Mouse (Mus musculus): ENCODE data around the gene Hlf.

DNA sequence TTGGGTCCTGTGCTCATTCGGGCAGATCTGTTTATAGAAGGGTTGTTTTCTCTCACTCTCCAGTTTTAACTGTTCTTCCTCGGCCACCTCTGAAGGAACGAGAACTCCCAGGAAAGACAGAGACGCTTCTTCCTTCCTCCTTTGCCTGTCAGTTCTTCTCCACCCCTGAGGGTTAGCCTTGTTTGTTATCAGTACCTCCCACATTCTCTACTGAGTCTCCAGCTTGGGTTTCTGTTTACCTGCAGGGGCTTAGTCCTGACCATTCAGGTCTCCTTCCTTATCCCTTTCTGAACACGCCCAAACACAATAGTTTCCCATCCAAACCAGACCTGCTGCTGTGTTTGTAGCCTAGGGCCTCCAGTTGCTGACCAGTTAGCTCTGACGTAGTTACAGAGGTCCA lies 8.2 kb upstream of the Hlf start:
- TF ChIP-seq CTCF (IDR thresholded peaks at IDR 0.05; ENCODE audit: control insufficient read depth, insufficient read depth, low read length): no peak
- no peak for TF ChIP-seq POLR2A (IDR thresholded peaks at IDR 0.05; ENCODE audit: borderline replicate concordance, control insufficient read depth, low read depth, low read length)
